Mouse (Mus musculus): Measurements from ENCODE around the gene Gm13695. TPM values are rescaled to one million over a fixed set of nuclear protein-coding genes. Genes with fewer than 3 reads are reported as not detected.

Gm13695 gene
- not detected for polyA plus RNA-seq (2014; fragmentation: Illumina TruSeq; extraction: RNeasy Lipid Tissue Mini Kit (QIAGEN cat#74804); ENCODE audit: low read depth, low replicate concordance)

GRCm38 (mm10) chr2:83967013-83967412, at the start of gene Gm13695:
Gene Gm13695, plus strand, starts transcription at chr2:83967313.

GRCm38 (mm10) chr2:83940931-83941361, 26.2 kb upstream of the Gm13695 start, which contains the start of gene Zswim2:
Gene Zswim2, minus strand, starts transcription at chr2:83941228.

GRCm38 (mm10) chr2:83955393-83955792, 11.7 kb upstream of the Gm13695 start, which contains the start of gene Gm13698:
Gene Gm13698, plus strand, starts transcription at chr2:83955693.

GRCm38 (mm10) chr2:83961203-83961602, 5.9 kb upstream of the Gm13695 start, which contains the start of gene Gm13693:
Gene Gm13693, plus strand, starts transcription at chr2:83961503.

GRCm38 (mm10) chr2:83972823-83973222, 5.7 kb downstream of the Gm13695 start, which contains the start of gene Gm13696:
Gene Gm13696, plus strand, starts transcription at chr2:83973123.

GRCm38 (mm10) chr2:83978633-83979032, 11.5 kb downstream of the Gm13695 start, which contains the start of gene Gm13694:
Gene Gm13694, plus strand, starts transcription at chr2:83978933.

GRCm38 (mm10) chr2:83984443-83984842, 17.3 kb downstream of the Gm13695 start, which contains the start of gene Gm13697:
Gene Gm13697, plus strand, starts transcription at chr2:83984743.

GRCm38 (mm10) chr2:83990253-83990652, 23.1 kb downstream of the Gm13695 start, which contains the start of gene Gm13691:
Gene Gm13691, plus strand, starts transcription at chr2:83990553.

Other genes starting within 250 kb of the Gm13695 start
- gene Itgav, start 242.9 kb upstream of the Gm13695 start, polyA plus RNA-seq (2014; fragmentation: Illumina TruSeq; extraction: RNeasy Lipid Tissue Mini Kit (QIAGEN cat#74804); ENCODE audit: low read depth, low replicate concordance): 170 TPM
- gene Fam171b, start 154.7 kb upstream of the Gm13695 start, polyA plus RNA-seq (2014; fragmentation: Illumina TruSeq; extraction: RNeasy Lipid Tissue Mini Kit (QIAGEN cat#74804); ENCODE audit: low read depth, low replicate concordance): 0.57 TPM
- not detected for gene Zswim2, start 26.1 kb upstream of the Gm13695 start, polyA plus RNA-seq (2014; fragmentation: Illumina TruSeq; extraction: RNeasy Lipid Tissue Mini Kit (QIAGEN cat#74804); ENCODE audit: low read depth, low replicate concordance)
- gene Gm13698, start 11.6 kb upstream of the Gm13695 start, polyA plus RNA-seq (2014; fragmentation: Illumina TruSeq; extraction: RNeasy Lipid Tissue Mini Kit (QIAGEN cat#74804); ENCODE audit: low read depth, low replicate concordance): not detected
- not detected for gene Gm13693, start 5.8 kb upstream of the Gm13695 start, polyA plus RNA-seq (2014; fragmentation: Illumina TruSeq; extraction: RNeasy Lipid Tissue Mini Kit (QIAGEN cat#74804); ENCODE audit: low read depth, low replicate concordance)
- gene Gm13696, start 5.8 kb downstream of the Gm13695 start, polyA plus RNA-seq (2014; fragmentation: Illumina TruSeq; extraction: RNeasy Lipid Tissue Mini Kit (QIAGEN cat#74804); ENCODE audit: low read depth, low replicate concordance): not detected
- gene Gm13694, start 11.6 kb downstream of the Gm13695 start, polyA plus RNA-seq (2014; fragmentation: Illumina TruSeq; extraction: RNeasy Lipid Tissue Mini Kit (QIAGEN cat#74804); ENCODE audit: low read depth, low replicate concordance): not detected
- not detected for gene Gm13697, start 17.4 kb downstream of the Gm13695 start, polyA plus RNA-seq (2014; fragmentation: Illumina TruSeq; extraction: RNeasy Lipid Tissue Mini Kit (QIAGEN cat#74804); ENCODE audit: low read depth, low replicate concordance)
- gene Gm13691, start 23.2 kb downstream of the Gm13695 start, polyA plus RNA-seq (2014; fragmentation: Illumina TruSeq; extraction: RNeasy Lipid Tissue Mini Kit (QIAGEN cat#74804); ENCODE audit: low read depth, low replicate concordance): not detected

Measured in kidney, adult 10 weeks (tissue).